Mouse (Mus musculus): ENCODE results near the gene Gm5965.
"Not testable (repeated sequence)": the region's sequence is repeated elsewhere in the genome, so short reads cannot be mapped to it uniquely, and the experiment has no call there.

Gene Gm5965

DNA sequence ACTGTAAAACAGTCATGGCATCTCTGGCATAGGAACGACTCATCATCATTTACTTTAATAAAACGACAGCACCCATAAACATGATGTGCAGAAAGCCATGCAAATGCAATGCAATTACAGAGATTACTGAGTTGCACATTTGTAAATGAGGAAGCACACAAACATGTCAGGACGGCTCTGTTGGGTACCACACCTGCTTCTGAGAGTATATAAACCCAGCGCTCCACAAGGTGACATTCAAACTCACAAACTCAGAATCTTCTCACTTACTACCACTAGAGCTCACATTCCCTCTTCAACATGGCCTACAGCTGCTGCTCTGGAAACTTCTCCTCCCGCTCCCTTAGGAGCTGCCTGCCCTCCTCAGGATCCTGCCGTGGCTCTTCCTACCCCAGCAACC lies at the start of gene Gm5965:
Gene Gm5965, plus strand, starts transcription at position 301 of the 400 bp plus-strand sequence.
- no peak for DNase-seq

DNA sequence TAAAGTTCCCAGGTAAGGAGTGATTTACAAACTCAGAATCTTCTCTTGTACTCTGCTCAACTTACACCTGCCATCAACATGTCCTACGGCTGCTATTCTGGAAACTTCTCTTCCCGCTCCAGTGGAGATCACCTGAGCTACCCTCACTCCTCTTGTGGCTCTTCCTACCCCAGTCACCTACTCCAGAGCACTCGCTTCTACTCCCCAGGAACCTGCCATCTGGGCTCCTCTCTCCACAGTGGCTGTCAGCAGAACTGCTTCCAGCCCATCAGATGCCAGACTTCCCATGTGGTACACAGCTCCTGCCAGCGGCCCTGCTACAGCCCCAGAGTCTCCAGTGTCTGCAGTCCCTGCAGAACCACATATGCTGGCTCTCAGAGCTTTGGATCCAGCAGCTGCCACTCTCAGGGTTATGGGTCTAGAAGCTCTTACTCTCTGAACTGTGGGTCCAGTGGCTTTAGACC lies 48.9 kb upstream of the Gm5965 start, which contains the start of gene Krtap13-1:
Gene Krtap13-1, plus strand, starts transcription at position 51 of the 464 bp plus-strand sequence.
- no peak for DNase-seq

DNA sequence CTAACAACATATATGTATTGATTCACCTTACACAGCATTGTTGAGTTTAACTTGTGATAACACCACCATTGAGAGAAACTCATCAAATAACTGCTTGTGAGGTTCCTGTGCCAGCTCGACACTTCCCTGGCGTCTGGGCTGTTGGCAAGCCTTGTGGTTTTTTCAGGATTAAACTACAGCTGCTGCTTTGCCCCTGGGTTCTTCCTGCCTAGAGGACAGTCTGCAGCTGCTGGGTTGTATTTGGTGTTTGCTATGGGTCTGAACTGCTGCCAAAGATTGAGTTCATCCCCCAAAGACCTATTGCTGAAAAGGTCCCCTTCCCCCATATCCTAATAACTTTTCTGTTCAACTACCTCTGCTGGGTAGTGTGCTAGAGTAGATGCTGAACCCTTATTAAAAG lies 42.3 kb upstream of the Gm5965 start:
- DNase-seq: no peak

DNA sequence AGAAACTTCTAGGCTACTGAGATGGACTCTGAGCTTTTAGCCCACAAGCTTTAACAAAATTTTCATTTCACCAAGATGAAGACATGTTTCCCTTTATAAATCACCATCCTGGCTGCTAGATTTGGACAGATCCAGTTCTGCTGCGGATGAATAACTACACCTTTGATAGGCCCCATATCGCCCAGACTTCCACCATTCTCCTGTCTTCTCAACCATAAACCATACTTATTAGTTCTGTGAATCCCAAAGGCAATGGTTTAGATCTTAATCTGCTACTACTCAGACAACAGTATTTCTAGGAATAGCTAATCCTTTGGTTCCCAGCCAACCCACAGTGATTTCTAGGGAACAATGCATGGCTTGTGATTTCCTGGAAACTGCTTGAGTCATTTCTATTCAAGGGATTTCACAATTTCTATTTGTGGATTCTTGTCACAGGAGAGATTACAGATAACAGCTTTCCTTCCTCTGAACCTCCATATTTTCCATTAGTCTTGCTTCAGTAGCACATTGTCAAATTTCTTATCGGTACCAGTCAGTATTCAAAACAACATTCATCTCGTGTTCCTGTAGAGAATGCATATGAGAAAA lies 32.9 kb upstream of the Gm5965 start:
- DNase-seq: no peak

DNA sequence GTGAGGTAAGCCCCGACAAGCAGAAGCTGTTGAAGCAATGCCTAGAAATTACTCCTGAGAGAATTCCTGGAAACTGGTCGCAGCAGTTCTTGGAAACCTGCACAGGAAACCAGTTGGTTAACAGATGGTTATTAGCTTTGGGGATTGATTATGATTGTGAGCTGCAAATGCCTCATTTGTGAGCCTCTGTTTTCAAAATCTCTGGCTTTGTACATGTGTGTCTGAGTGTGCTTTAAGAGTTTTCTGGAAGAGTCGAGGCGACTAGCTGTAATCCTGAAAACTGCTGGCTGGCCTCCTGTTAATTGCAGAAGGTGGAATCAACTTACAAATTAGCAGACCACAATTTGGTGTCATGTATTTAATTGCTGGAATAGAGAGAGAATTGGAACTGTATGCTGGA lies 29.8 kb upstream of the Gm5965 start:
- DNase-seq: no peak

DNA sequence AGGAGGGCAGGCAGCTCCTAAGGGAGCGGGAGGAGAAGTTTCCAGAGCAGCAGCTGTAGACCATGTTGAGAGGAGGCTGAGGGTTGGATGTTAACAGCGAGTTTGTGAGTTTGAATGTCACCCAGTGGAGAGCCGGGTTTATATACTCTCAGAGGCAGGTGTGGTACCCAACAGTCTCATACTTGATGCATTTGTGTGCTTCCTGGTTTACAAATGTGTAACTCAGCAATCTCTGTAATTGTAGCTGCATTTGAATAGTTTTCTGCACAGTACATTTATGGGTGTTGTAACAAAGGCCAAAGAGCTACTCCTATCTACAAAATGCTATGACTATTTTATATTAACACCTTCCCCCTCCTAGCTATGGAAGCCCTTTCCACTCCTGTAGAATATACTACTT lies 26.2 kb upstream of the Gm5965 start, which contains the start of gene Krtap13:
Gene Krtap13, minus strand, starts transcription at position 101 of the 400 bp plus-strand sequence.
- not testable (repeated sequence) for DNase-seq

DNA sequence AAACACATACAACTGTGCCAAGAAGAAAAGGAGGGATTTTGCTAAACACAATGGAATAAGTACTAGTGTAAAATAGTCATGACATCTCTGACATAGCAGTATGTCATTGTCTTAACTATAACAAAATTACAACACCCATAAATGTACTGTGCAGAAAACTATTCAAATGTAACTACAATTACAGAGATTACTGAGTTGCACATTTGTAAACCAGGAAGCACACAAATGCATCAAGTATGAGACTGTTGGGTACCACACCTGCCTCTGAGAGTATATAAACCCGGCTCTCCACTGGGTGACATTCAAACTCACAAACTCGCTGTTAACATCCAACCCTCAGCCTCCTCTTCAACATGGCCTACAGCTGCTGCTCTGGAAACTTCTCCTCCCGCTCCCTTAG lies 19.1 kb upstream of the Gm5965 start, which contains the start of gene 2310034C09Rik:
Gene 2310034C09Rik, plus strand, starts transcription at position 301 of the 400 bp plus-strand sequence.
- DNase-seq: not testable (repeated sequence)

DNA sequence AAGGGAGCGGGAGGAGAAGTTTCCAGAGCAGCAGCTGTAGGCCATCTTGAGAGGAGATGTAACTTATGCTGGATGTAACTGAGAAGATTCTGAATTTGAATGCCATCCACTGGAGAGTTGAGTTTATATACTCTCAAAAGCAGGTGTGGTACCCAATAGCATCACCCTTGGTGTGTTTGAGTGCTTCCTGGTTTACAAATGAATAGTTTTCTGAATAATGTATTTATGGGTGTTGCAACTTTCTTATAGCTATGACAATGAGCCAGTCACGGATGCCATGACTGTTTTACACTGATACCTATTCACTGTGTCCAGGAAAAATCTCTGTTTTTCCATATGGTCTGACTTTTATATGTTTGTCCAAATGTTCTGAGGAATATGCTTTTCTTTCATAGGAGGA lies 3.6 kb upstream of the Gm5965 start, which contains the start of gene 2310057N15Rik:
Gene 2310057N15Rik, minus strand, starts transcription at position 101 of the 400 bp plus-strand sequence.
- no peak for DNase-seq

DNA sequence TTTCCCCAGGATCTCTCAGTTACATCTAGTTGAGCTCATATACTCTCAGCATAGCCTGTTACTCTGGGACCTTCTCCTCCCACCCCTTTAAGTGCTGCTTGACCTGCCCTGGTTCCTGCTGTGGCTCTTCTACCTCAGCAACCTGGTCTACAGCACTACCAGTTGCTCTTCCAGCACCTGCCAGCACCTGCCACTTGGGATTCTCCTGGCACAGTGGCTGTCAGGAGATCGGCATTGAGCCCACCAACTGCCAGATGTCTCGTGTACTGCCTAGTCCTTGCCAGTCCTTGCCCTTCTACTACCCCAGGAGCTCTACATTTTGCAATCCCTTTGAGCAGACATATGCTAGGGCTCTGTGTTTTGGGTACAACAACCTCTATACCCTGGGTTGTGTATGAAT lies 9.1 kb downstream of the Gm5965 start:
- DNase-seq: no peak

DNA sequence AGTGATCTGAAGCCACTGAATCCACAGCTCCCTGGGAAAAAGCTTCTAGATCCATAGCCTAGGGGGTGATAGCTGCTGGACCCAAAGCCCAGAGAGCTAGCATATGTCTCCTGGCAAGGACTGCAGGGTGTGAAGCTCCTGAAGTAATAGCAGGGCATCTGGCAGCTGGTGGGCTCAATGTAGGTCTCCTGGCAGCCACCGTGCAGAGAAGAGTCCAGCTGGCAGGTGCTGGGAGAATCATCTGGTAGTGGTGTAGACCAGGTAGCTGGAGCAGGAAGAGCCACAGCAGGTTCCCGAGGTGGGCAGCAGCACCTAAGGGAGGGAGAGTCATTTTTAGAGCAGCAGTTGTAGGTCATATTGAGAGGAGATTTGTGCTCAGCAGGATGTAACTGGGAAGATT lies 34.1 kb downstream of the Gm5965 start, which contains the start of gene Gm20741:
Gene Gm20741, minus strand, starts transcription at position 394 of the 400 bp plus-strand sequence.
- DNase-seq: no peak

DNA sequence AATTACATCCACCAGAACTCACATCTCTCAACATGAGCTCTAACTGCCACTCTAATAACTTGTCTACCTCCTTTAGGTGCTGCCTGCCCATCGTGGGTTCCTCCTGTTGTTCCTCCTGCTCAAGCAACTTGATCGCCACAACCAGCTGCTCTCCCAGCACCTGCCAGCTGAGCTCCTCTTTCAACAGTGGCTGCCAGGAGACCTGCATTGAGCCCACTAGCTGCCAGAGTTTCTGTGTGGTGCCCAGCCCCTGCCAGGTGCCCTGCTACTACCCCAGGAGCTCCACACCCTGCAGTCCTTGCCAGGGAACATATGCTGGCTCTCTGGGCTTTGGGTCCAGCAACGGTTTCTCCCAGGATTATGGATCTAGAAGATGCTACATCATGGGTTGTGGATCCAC lies 42.4 kb downstream of the Gm5965 start, which contains the start of gene Krtap15:
Gene Krtap15, plus strand, starts transcription at position 150 of the 400 bp plus-strand sequence.
- DNase-seq: no peak

DNA sequence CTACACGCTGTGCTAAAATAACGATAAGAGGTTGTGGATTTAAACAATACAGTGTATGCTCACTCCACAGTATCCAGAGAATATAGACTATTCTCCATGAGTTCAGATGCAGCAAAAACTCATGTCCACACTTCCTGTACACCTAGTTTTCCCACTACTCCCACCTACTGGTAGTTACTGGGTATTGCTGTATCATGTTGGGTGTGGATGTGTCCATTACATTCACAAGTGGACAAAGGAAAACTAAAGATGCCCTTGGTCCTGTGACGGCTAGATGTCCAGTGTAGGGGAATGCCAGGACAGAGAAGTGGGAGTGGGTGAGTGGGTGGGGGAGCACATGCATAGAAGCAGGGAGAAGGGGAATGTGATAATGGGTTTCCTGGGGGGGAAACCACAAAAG lies 46.0 kb downstream of the Gm5965 start:
- DNase-seq: no peak

DNA sequence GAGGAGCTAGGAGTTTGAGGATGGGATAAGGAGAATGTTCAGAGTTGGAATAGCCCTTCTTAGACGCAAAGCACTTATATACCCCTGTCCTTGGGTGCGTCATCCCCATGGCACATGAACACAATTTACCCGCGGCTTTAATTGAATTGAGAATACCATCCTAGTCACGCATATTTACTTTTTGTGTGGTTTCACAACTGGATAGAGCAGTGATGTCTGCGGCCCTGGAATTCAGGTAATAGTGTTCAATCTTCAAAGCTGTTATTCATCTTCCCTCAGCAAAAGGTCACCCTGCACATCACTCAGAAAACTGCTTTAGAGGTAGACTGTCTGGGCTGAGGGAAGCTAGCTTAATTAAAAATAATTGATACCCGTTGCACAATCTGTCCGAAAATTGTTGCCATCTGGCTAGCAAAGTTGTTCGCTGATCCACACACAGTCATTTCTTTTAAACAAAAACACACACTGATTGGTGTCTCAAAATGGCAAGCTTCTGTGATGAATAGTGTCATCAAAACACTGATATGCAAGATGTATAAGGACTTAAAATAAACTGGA lies 48.5 kb downstream of the Gm5965 start, which contains the start of gene Krtap14:
Gene Krtap14, minus strand, starts transcription at position 51 of the 558 bp plus-strand sequence.
- no peak for DNase-seq

DNA sequence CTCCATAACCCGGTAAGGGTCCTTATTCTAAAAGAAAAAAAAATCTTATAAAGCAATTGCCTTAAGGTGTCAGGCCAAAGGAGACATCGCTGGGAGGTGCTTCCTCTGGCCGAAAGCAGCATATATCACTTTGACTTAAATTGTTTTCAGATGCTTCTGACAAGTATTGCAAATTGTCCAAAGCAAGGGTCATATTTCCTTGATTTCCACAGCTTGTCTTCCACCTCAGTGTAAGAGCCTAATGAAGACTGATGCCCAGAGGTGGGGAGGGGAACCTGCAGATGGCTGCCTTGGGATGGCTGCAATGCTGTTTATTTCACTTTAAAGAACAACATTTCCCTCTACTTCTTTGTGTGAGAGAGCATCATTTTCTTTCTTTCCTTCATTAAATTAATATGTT lies 49.3 kb downstream of the Gm5965 start:
- DNase-seq: no peak

Data from kidney, adult 18-20 months (tissue).